Mouse (Mus musculus): Measurements from ENCODE around the gene Tmem114. TPM values are rescaled to one million over a fixed set of nuclear protein-coding genes. Genes with fewer than 3 reads are reported as not detected.

The Tmem114 gene
- total RNA-seq, 2 experiments from 2014 or later = 11.4 to 12.0 TPM

- DNase-seq (ENCODE audit: low spot score in 2 of 2) = peak; percentile 16 to 84
These were observed 12.7 kb downstream of the Tmem114 start for GRCm38 (mm10) chr16:8412213-8412612.

- DNase-seq (ENCODE audit: low spot score in 2 of 2) = no peak
These were observed 15.7 kb downstream of the Tmem114 start for GRCm38 (mm10) chr16:8409197-8409596.

GRCm38 (mm10) chr16:8406708-8407107, 18.2 kb downstream of the Tmem114 start:
- peak; percentile 63 to 80 for DNase-seq (ENCODE audit: low spot score in 2 of 2)

GRCm38 (mm10) chr16:8402663-8403062, 22.3 kb downstream of the Tmem114 start:
- DNase-seq (ENCODE audit: low spot score in 2 of 2) = no peak

- DNase-seq (ENCODE audit: low spot score in 2 of 2) = no peak
These were observed 23.6 kb downstream of the Tmem114 start for GRCm38 (mm10) chr16:8401171-8401955.

- no peak for DNase-seq (ENCODE audit: low spot score in 2 of 2)
These were observed 25.1 kb downstream of the Tmem114 start for GRCm38 (mm10) chr16:8399868-8400267.

GRCm38 (mm10) chr16:8394946-8395345, 30.0 kb downstream of the Tmem114 start:
- DNase-seq (ENCODE audit: low spot score in 2 of 2) = no peak

- no peak for DNase-seq (ENCODE audit: low spot score in 2 of 2)
These were observed 36.4 kb downstream of the Tmem114 start for GRCm38 (mm10) chr16:8388491-8388890.

- no peak for DNase-seq (ENCODE audit: low spot score in 2 of 2)
These were observed 38.5 kb downstream of the Tmem114 start for GRCm38 (mm10) chr16:8386386-8386785.

GRCm38 (mm10) chr16:8385679-8386078, 39.3 kb downstream of the Tmem114 start:
- no peak for DNase-seq (ENCODE audit: low spot score in 2 of 2)

GRCm38 (mm10) chr16:8384772-8385171, 40.2 kb downstream of the Tmem114 start:
- DNase-seq (ENCODE audit: low spot score in 2 of 2) = no peak

- DNase-seq (ENCODE audit: low spot score in 2 of 2) = no peak
These were observed 41.5 kb downstream of the Tmem114 start for GRCm38 (mm10) chr16:8383396-8383795.

- no peak for DNase-seq (ENCODE audit: low spot score in 2 of 2)
These were observed 61.9 kb downstream of the Tmem114 start for GRCm38 (mm10) chr16:8363066-8363465.

Other genes with a start within 250 kb of the Tmem114 start
- gene Mettl22, start 45.7 kb upstream of the Tmem114 start, total RNA-seq (2021) = 10 to 100 TPM; 32.4 to 33.6 TPM
- 100 to 1,000 TPM; 149 to 156 TPM for gene Abat, start 88.3 kb upstream of the Tmem114 start, total RNA-seq (2021)
- gene Pmm2, start 212.5 kb upstream of the Tmem114 start, total RNA-seq (2021) = 10 to 100 TPM; 31.9 to 34.5 TPM
- 10 to 100 TPM; 10.6 to 11.5 TPM for gene Tmem186, start 212.6 kb upstream of the Tmem114 start, total RNA-seq (2021)
- gene Carhsp1, start 247.0 kb upstream of the Tmem114 start, total RNA-seq (2021) = 10 to 100 TPM; 23.2 to 23.8 TPM

Data from layer of hippocampus, postnatal 14 days (tissue).